Mouse (Mus musculus) stomach, postnatal 0 days (tissue): ENCODE measurements around the gene Twist2.

ENCODE experiments used
- CTCF ChIP-seq: IDR thresholded peaks from 2 replicates; pipeline ENCODE4 v1.5.1; 2016; ENCODE audit warnings: antibody characterized with exemption, low read depth, mild to moderate bottlenecking, moderate library complexity
- EP300 ChIP-seq: optimal IDR thresholded peaks from 2 replicates; pipeline ENCODE3; 2016; ENCODE audit warnings: antibody characterized with exemption

DNA sequence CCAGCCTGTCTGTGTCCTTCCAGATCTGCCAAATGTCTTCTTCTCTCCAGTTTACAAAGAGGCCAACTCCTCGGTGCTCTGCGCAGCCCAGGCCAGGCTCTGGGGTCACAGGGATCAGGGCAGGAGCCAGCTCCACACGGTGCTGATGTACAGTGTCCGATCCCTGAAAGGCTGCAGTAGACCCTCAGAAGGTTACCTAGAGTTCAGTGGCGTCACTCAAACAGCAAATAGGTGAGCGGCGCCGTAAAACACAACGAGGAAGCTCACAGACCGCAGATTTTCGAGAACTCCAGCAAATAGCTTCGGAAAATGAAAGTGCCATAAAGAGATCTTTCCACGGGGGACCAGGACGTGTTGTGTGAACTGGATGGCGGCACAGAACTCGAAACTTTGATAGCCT lies 44.0 kb upstream of the Twist2 start:
- TF ChIP-seq CTCF (no peak), EP300 (no peak)
